Mouse (Mus musculus): Measurements from ENCODE around the gene Myl7. TPM values are rescaled to one million over a fixed set of nuclear protein-coding genes. Genes with fewer than 3 reads are reported as not detected.
"Not testable (repeated sequence)": the region's sequence is repeated elsewhere in the genome, so short reads cannot be mapped to it uniquely, and the experiment has no call there.

Myl7 gene
- polyA plus RNA-seq (2015; fragmentation: Nextera tagmentation; extraction: Ambion mirVana): 1.5 TPM in 1 of 2 replicates, not detected in the other

GRCm38 (mm10) chr11:5898531-5898930, at the start of gene Myl7:
TSS of gene Myl7 (minus strand) at chr11:5898782.
- Histone ChIP-seq H3K9ac (no peak within 1 kb of the TSS), H3K36me3 (ENCODE audit: poor library complexity, severe bottlenecking) (no peaks in the 10 kb centered on the region), H3K4me2 (no peak within 1 kb of the TSS), H3K4me1 (peaks cover 24% of the 10 kb centered on the region), H3K27ac (no peak within 1 kb of the TSS), H3K4me3 (no peak within 1 kb of the TSS), H3K9me3 (replicated peaks) (no peaks in the 10 kb centered on the region), H3K27me3 (peaks cover 32% of the 10 kb centered on the region)
- WGBS: 71% methylated on average over 5 of the region's 5 CpGs
- no peak for ATAC-seq

- H3K9ac ChIP-seq: no peak overlapping the region
- no peaks in the 10 kb centered on the region for H3K27me3 ChIP-seq
- no peak overlapping the region for H3K4me2 ChIP-seq
- 74% methylated on average over 4 of the region's 4 CpGs for WGBS
- H3K27ac ChIP-seq: no peak overlapping the region
- no peak overlapping the region for H3K4me3 ChIP-seq
- H3K9me3 ChIP-seq (replicated peaks): no peaks in the 10 kb centered on the region
- no peaks in the 10 kb centered on the region for H3K36me3 ChIP-seq (ENCODE audit: poor library complexity, severe bottlenecking)
- no peak for ATAC-seq
- peaks cover 9% of the 10 kb centered on the region for H3K4me1 ChIP-seq
Measured at GRCm38 (mm10) chr11:5947796-5948195, 49.2 kb upstream of the Myl7 start.

- no peak for ATAC-seq
- H3K4me1 ChIP-seq: peaks cover 7% of the 10 kb centered on the region
- no peaks in the 10 kb centered on the region for H3K9me3 ChIP-seq (replicated peaks)
- no peak overlapping the region for H3K9ac ChIP-seq
- no peak overlapping the region for H3K4me3 ChIP-seq
- H3K36me3 ChIP-seq (ENCODE audit: poor library complexity, severe bottlenecking): no peaks in the 10 kb centered on the region
- H3K27ac ChIP-seq: no peak overlapping the region
- H3K4me2 ChIP-seq: no peak overlapping the region
- 83% methylated on average over 2 of the region's 2 CpGs for WGBS
- H3K27me3 ChIP-seq: no peaks in the 10 kb centered on the region
Measured at GRCm38 (mm10) chr11:5945096-5945495, 46.5 kb upstream of the Myl7 start.

GRCm38 (mm10) chr11:5942966-5943365, 44.4 kb upstream of the Myl7 start:
- no peak overlapping the region for H3K9ac ChIP-seq
- H3K27me3 ChIP-seq: no peaks in the 10 kb centered on the region
- H3K36me3 ChIP-seq (ENCODE audit: poor library complexity, severe bottlenecking): no peaks in the 10 kb centered on the region
- WGBS: 62% methylated on average over 6 of the region's 6 CpGs
- no peaks in the 10 kb centered on the region for H3K4me1 ChIP-seq
- H3K4me3 ChIP-seq: no peak overlapping the region
- no peak for ATAC-seq
- no peak overlapping the region for H3K4me2 ChIP-seq
- no peak overlapping the region; the same call in 1 of the 2 replicates for H3K27ac ChIP-seq
- H3K9me3 ChIP-seq (replicated peaks): no peaks in the 10 kb centered on the region

GRCm38 (mm10) chr11:5934531-5934930, 35.9 kb upstream of the Myl7 start:
- H3K9me3 ChIP-seq (replicated peaks); H3K9ac ChIP-seq; ATAC-seq; H3K4me1 ChIP-seq; H3K27me3 ChIP-seq; H3K36me3 ChIP-seq (ENCODE audit: poor library complexity, severe bottlenecking); H3K4me3 ChIP-seq; H3K27ac ChIP-seq; H3K4me2 ChIP-seq: not testable (repeated sequence)
- WGBS: 94% methylated on average over 11 of the region's 11 CpGs

- 87% methylated on average over 6 of the region's 6 CpGs for WGBS
- H3K4me3 ChIP-seq; H3K27me3 ChIP-seq; H3K9me3 ChIP-seq (replicated peaks); H3K27ac ChIP-seq; ATAC-seq; H3K9ac ChIP-seq; H3K36me3 ChIP-seq (ENCODE audit: poor library complexity, severe bottlenecking); H3K4me2 ChIP-seq; H3K4me1 ChIP-seq: not testable (repeated sequence)
Measured at GRCm38 (mm10) chr11:5931947-5932346, 33.4 kb upstream of the Myl7 start.

GRCm38 (mm10) chr11:5930578-5930977, 32.0 kb upstream of the Myl7 start:
- ATAC-seq: no peak
- H3K9me3 ChIP-seq (replicated peaks): 0 out of 2 replicates have a peak, but pooled peaks cover 3% of the 10 kb centered on the region
- WGBS: 58% methylated on average over 1 of the region's 1 CpGs

GRCm38 (mm10) chr11:5926696-5927220, 28.2 kb upstream of the Myl7 start:
- H3K9me3 ChIP-seq (replicated peaks): 0 out of 2 replicates have a peak, but pooled peaks cover 3% of the 10 kb centered on the region
- no peaks in the 10 kb centered on the region for H3K36me3 ChIP-seq (ENCODE audit: poor library complexity, severe bottlenecking)
- ATAC-seq: no peak
- 89% methylated on average over 3 of the region's 3 CpGs for WGBS
- no peaks in the 10 kb centered on the region for H3K4me1 ChIP-seq
- no peak overlapping the region for H3K27ac ChIP-seq
- H3K27me3 ChIP-seq: peaks cover 2% of the 10 kb centered on the region; the same call in 1 of the 2 replicates
- H3K9ac ChIP-seq: no peak overlapping the region
- no peak overlapping the region for H3K4me3 ChIP-seq
- no peak overlapping the region for H3K4me2 ChIP-seq

More at GRCm38 (mm10) chr11:5930578-5930977, 32.0 kb upstream of the Myl7 start:
- H3K4me3 ChIP-seq: no peak overlapping the region
- peaks cover 2% of the 10 kb centered on the region; the same call in 1 of the 2 replicates for H3K27me3 ChIP-seq
- no peaks in the 10 kb centered on the region for H3K36me3 ChIP-seq (ENCODE audit: poor library complexity, severe bottlenecking)
- no peak overlapping the region for H3K4me2 ChIP-seq
- H3K27ac ChIP-seq: no peak overlapping the region
- H3K4me1 ChIP-seq: no peaks in the 10 kb centered on the region
- no peak overlapping the region for H3K9ac ChIP-seq

GRCm38 (mm10) chr11:5924699-5925098, 26.1 kb upstream of the Myl7 start:
- Histone ChIP-seq H3K4me1 (no peaks in the 10 kb centered on the region), H3K27ac (no peak overlapping the region), H3K9ac (no peak overlapping the region), H3K4me2 (no peak overlapping the region), H3K27me3 (no peaks in the 10 kb centered on the region), H3K9me3 (replicated peaks) (no peaks in the 10 kb centered on the region), H3K4me3 (no peak overlapping the region), H3K36me3 (ENCODE audit: poor library complexity, severe bottlenecking) (no peaks in the 10 kb centered on the region)
- no peak for ATAC-seq
- 65% methylated on average over 8 of the region's 8 CpGs for WGBS

- Histone ChIP-seq H3K9me3 (replicated peaks) (no peaks in the 10 kb centered on the region), H3K4me2 (no peak overlapping the region), H3K4me1 (no peaks in the 10 kb centered on the region), H3K27me3 (no peaks in the 10 kb centered on the region), H3K36me3 (ENCODE audit: poor library complexity, severe bottlenecking) (no peaks in the 10 kb centered on the region), H3K9ac (no peak overlapping the region), H3K27ac (no peak overlapping the region), H3K4me3 (no peak overlapping the region)
- no peak for ATAC-seq
- WGBS: 44% methylated on average over 11 of the region's 17 CpGs
Measured at GRCm38 (mm10) chr11:5920323-5920960, 21.9 kb upstream of the Myl7 start.

GRCm38 (mm10) chr11:5919606-5920005, 21.0 kb upstream of the Myl7 start:
- Histone ChIP-seq H3K27me3 (no peaks in the 10 kb centered on the region), H3K36me3 (ENCODE audit: poor library complexity, severe bottlenecking) (no peaks in the 10 kb centered on the region), H3K27ac (no peak overlapping the region), H3K4me3 (no peak overlapping the region), H3K4me1 (no peaks in the 10 kb centered on the region), H3K4me2 (no peak overlapping the region), H3K9ac (no peak overlapping the region), H3K9me3 (replicated peaks) (no peaks in the 10 kb centered on the region)
- no peak for ATAC-seq
- WGBS: 92% methylated on average over 4 of the region's 4 CpGs

- WGBS: 88% methylated on average over 2 of the region's 2 CpGs
- Histone ChIP-seq H3K36me3 (ENCODE audit: poor library complexity, severe bottlenecking) (no peaks in the 10 kb centered on the region), H3K27ac (no peak overlapping the region), H3K9me3 (replicated peaks) (no peaks in the 10 kb centered on the region), H3K27me3 (no peaks in the 10 kb centered on the region), H3K4me1 (no peaks in the 10 kb centered on the region), H3K4me2 (no peak overlapping the region), H3K9ac (no peak overlapping the region), H3K4me3 (no peak overlapping the region)
- no peak for ATAC-seq
Measured at GRCm38 (mm10) chr11:5918111-5918510, 19.5 kb upstream of the Myl7 start.

- Histone ChIP-seq H3K36me3 (ENCODE audit: poor library complexity, severe bottlenecking) (no peaks in the 10 kb centered on the region), H3K4me1 (no peaks in the 10 kb centered on the region), H3K4me2 (no peak overlapping the region), H3K27me3 (no peaks in the 10 kb centered on the region), H3K27ac (no peak overlapping the region), H3K9ac (no peak overlapping the region), H3K9me3 (replicated peaks) (no peaks in the 10 kb centered on the region), H3K4me3 (no peak overlapping the region)
- WGBS: 77% methylated on average over 8 of the region's 8 CpGs
- no peak for ATAC-seq
Measured at GRCm38 (mm10) chr11:5916178-5916548, 17.6 kb upstream of the Myl7 start.
